Mouse (Mus musculus) gastrocnemius, postnatal 4 days (tissue): ENCODE data around the gene Cd160. TPM values are rescaled to one million over a fixed set of nuclear protein-coding genes. Genes with fewer than 3 reads are reported as not detected.

Source experiments
- DNase-seq, 2 experiments: peaks; one replicate each; pipeline ENCODE4 v3.0.0; 2021 to 2022; ENCODE audit warnings: low spot score in 2 of 2, mixed read lengths in 2 of 2
- total RNA-seq, 2 experiments: library from RNA; stranded (reverse); gene quantifications; 2 replicates each; pipeline ENCODE4 v1.2.3; 2021

Gene Cd160
- total RNA-seq, 2 experiments from 2014 or later: not detected

- DNase-seq: no peak
These were observed 705 bp upstream of the Cd160 start for GRCm38 (mm10) chr3:96829856-96830255.

GRCm38 (mm10) chr3:96828308-96828864 is 765 bp downstream of the Cd160 start:
- no peak for DNase-seq

- DNase-seq: no peak
These were observed 3.9 kb downstream of the Cd160 start for GRCm38 (mm10) chr3:96825261-96825660.

- no peak for DNase-seq
These were observed 4.5 kb downstream of the Cd160 start for GRCm38 (mm10) chr3:96824614-96825013.

GRCm38 (mm10) chr3:96823701-96824100 is 5.5 kb downstream of the Cd160 start:
- DNase-seq: no peak

GRCm38 (mm10) chr3:96821581-96821980 is 7.6 kb downstream of the Cd160 start:
- DNase-seq: no peak

GRCm38 (mm10) chr3:96820116-96820915 is 8.8 kb downstream of the Cd160 start:
- DNase-seq: no peak

- DNase-seq: no peak
These were observed 14.8 kb downstream of the Cd160 start for GRCm38 (mm10) chr3:96814342-96814741.

- DNase-seq: no peak
These were observed 15.4 kb downstream of the Cd160 start for GRCm38 (mm10) chr3:96813591-96814244.

GRCm38 (mm10) chr3:96813106-96813505 is 16.0 kb downstream of the Cd160 start:
- peak in 1 of 2 experiments; percentile 19 for DNase-seq

- peak; percentile 65 to 79 for DNase-seq
These were observed 16.6 kb downstream of the Cd160 start for GRCm38 (mm10) chr3:96812395-96813091.

- no peak for DNase-seq
These were observed 17.9 kb downstream of the Cd160 start for GRCm38 (mm10) chr3:96811232-96811631.

GRCm38 (mm10) chr3:96808651-96809050 is 20.5 kb downstream of the Cd160 start:
- no peak for DNase-seq

- no peak for DNase-seq
These were observed 21.0 kb downstream of the Cd160 start for GRCm38 (mm10) chr3:96808136-96808535.

GRCm38 (mm10) chr3:96802214-96802613 is 26.9 kb downstream of the Cd160 start:
- DNase-seq: no peak

- DNase-seq: no peak
These were observed 28.9 kb downstream of the Cd160 start for GRCm38 (mm10) chr3:96800254-96800653.

- peak in 1 of 2 experiments; percentile 17 for DNase-seq
These were observed 40.6 kb downstream of the Cd160 start for GRCm38 (mm10) chr3:96788506-96788905.

- DNase-seq: no peak
These were observed 41.4 kb downstream of the Cd160 start for GRCm38 (mm10) chr3:96787784-96788183.

GRCm38 (mm10) chr3:96782236-96782635 is 46.9 kb downstream of the Cd160 start:
- no peak for DNase-seq

- no peak for DNase-seq
These were observed 52.0 kb downstream of the Cd160 start for GRCm38 (mm10) chr3:96777120-96777519.

GRCm38 (mm10) chr3:96772949-96773348 is 56.2 kb downstream of the Cd160 start:
- no peak for DNase-seq

GRCm38 (mm10) chr3:96769971-96770370 is 59.2 kb downstream of the Cd160 start:
- no peak for DNase-seq
